Mouse (Mus musculus): ENCODE results near the gene Kcnt2. TPM values are rescaled to one million over a fixed set of nuclear protein-coding genes. Genes with fewer than 3 reads are reported as not detected.

The Kcnt2 gene
- polyA plus RNA-seq, 1 experiment from 2014 or later = 1.9 TPM

GRCm38 (mm10) chr1:140379526-140379925, 133.6 kb downstream of the Kcnt2 start:
- no peak overlapping the region for H3K9ac ChIP-seq
- 61% methylated on average over 2 of the region's 2 CpGs for WGBS
- H3K36me3 ChIP-seq = no peaks in the 10 kb centered on the region
- ATAC-seq (ENCODE audit: low FRiP score, low read depth) = no peak
- no peaks in the 10 kb centered on the region for H3K9me3 ChIP-seq
- H3K27ac ChIP-seq = no peak overlapping the region
- H3K4me3 ChIP-seq = no peak overlapping the region
- H3K4me1 ChIP-seq = no peaks in the 10 kb centered on the region
- no peaks in the 10 kb centered on the region for H3K27me3 ChIP-seq
- no peak overlapping the region for H3K4me2 ChIP-seq (replicated peaks)

GRCm38 (mm10) chr1:140381093-140381492, 135.1 kb downstream of the Kcnt2 start:
- Histone ChIP-seq H3K27me3 (no peaks in the 10 kb centered on the region), H3K4me3 (no peak overlapping the region), H3K9me3 (no peaks in the 10 kb centered on the region), H3K27ac (no peak overlapping the region), H3K36me3 (no peaks in the 10 kb centered on the region), H3K4me2 (replicated peaks) (no peak overlapping the region), H3K9ac (no peak overlapping the region), H3K4me1 (no peaks in the 10 kb centered on the region)
- WGBS = 85% methylated on average over 3 of the region's 3 CpGs
- ATAC-seq (ENCODE audit: low FRiP score, low read depth) = no peak

GRCm38 (mm10) chr1:140390301-140390700, 144.3 kb downstream of the Kcnt2 start:
- 45% methylated on average over 4 of the region's 4 CpGs for WGBS

GRCm38 (mm10) chr1:140397756-140398155, 151.8 kb downstream of the Kcnt2 start:
- peaks cover 7% of the 10 kb centered on the region; the same call in 1 of the 2 replicates for H3K4me1 ChIP-seq
- H3K4me2 ChIP-seq (replicated peaks) = no peak overlapping the region
- no peaks in the 10 kb centered on the region for H3K9me3 ChIP-seq
- H3K27ac ChIP-seq = no peak overlapping the region
- no peaks in the 10 kb centered on the region for H3K27me3 ChIP-seq
- H3K4me3 ChIP-seq = no peak overlapping the region
- no peak for ATAC-seq (ENCODE audit: low FRiP score, low read depth)
- H3K36me3 ChIP-seq = no peaks in the 10 kb centered on the region
- no peak overlapping the region for H3K9ac ChIP-seq

More at GRCm38 (mm10) chr1:140390301-140390700, 144.3 kb downstream of the Kcnt2 start:
- Histone ChIP-seq H3K36me3 (no peaks in the 10 kb centered on the region), H3K27ac (no peak overlapping the region), H3K9ac (no peak overlapping the region), H3K27me3 (no peaks in the 10 kb centered on the region), H3K4me3 (no peak overlapping the region), H3K4me2 (replicated peaks) (no peak overlapping the region), H3K4me1 (no peaks in the 10 kb centered on the region), H3K9me3 (no peaks in the 10 kb centered on the region)
- ATAC-seq (ENCODE audit: low FRiP score, low read depth) = no peak

GRCm38 (mm10) chr1:140406631-140407288, 160.8 kb downstream of the Kcnt2 start:
- Histone ChIP-seq H3K9ac (no peak overlapping the region), H3K4me3 (no peak overlapping the region), H3K4me2 (replicated peaks) (no peak overlapping the region), H3K9me3 (no peaks in the 10 kb centered on the region), H3K27ac (no peak overlapping the region), H3K27me3 (no peaks in the 10 kb centered on the region), H3K4me1 (0 out of 2 replicates have a peak, but pooled peaks cover 9% of the 10 kb centered on the region), H3K36me3 (no peaks in the 10 kb centered on the region)
- ATAC-seq (ENCODE audit: low FRiP score, low read depth) = no peak
- WGBS = 58% methylated on average over 4 of the region's 4 CpGs

- H3K9ac ChIP-seq = no peak overlapping the region
- H3K4me1 ChIP-seq = no peaks in the 10 kb centered on the region
- H3K27me3 ChIP-seq = no peaks in the 10 kb centered on the region
- no peak for ATAC-seq (ENCODE audit: low FRiP score, low read depth)
- 69% methylated on average over 1 of the region's 1 CpGs for WGBS
- no peak overlapping the region for H3K4me3 ChIP-seq
- H3K27ac ChIP-seq = no peak overlapping the region
- no peaks in the 10 kb centered on the region for H3K36me3 ChIP-seq
- H3K9me3 ChIP-seq = no peaks in the 10 kb centered on the region
- no peak overlapping the region for H3K4me2 ChIP-seq (replicated peaks)
Measured at GRCm38 (mm10) chr1:140415761-140416160, 169.8 kb downstream of the Kcnt2 start.

GRCm38 (mm10) chr1:140422954-140423353, 177.0 kb downstream of the Kcnt2 start:
- Histone ChIP-seq H3K4me1 (no peaks in the 10 kb centered on the region), H3K4me3 (no peak overlapping the region), H3K9me3 (no peaks in the 10 kb centered on the region), H3K27me3 (no peaks in the 10 kb centered on the region), H3K4me2 (replicated peaks) (no peak overlapping the region), H3K36me3 (no peaks in the 10 kb centered on the region), H3K27ac (no peak overlapping the region), H3K9ac (no peak overlapping the region)
- no peak for ATAC-seq (ENCODE audit: low FRiP score, low read depth)

GRCm38 (mm10) chr1:140429284-140429850, 183.4 kb downstream of the Kcnt2 start:
- Histone ChIP-seq H3K4me2 (replicated peaks) (no peak overlapping the region), H3K4me3 (no peak overlapping the region), H3K9ac (no peak overlapping the region), H3K36me3 (no peaks in the 10 kb centered on the region), H3K4me1 (no peaks in the 10 kb centered on the region), H3K27me3 (no peaks in the 10 kb centered on the region), H3K27ac (no peak overlapping the region), H3K9me3 (no peaks in the 10 kb centered on the region)
- 53% methylated on average over 2 of the region's 2 CpGs for WGBS
- ATAC-seq (ENCODE audit: low FRiP score, low read depth) = no peak

- H3K4me3 ChIP-seq = no peak overlapping the region
- 59% methylated on average over 1 of the region's 1 CpGs for WGBS
- no peaks in the 10 kb centered on the region for H3K36me3 ChIP-seq
- no peak overlapping the region for H3K27ac ChIP-seq
- H3K9ac ChIP-seq = no peak overlapping the region
- no peaks in the 10 kb centered on the region for H3K4me1 ChIP-seq
- H3K9me3 ChIP-seq = no peaks in the 10 kb centered on the region
- H3K27me3 ChIP-seq = no peaks in the 10 kb centered on the region
- H3K4me2 ChIP-seq (replicated peaks) = no peak overlapping the region
- no peak for ATAC-seq (ENCODE audit: low FRiP score, low read depth)
Measured at GRCm38 (mm10) chr1:140432039-140432438, 186.1 kb downstream of the Kcnt2 start.

GRCm38 (mm10) chr1:140434791-140435190, 188.8 kb downstream of the Kcnt2 start:
- H3K9me3 ChIP-seq = no peaks in the 10 kb centered on the region
- no peaks in the 10 kb centered on the region for H3K27me3 ChIP-seq
- no peaks in the 10 kb centered on the region for H3K36me3 ChIP-seq
- ATAC-seq (ENCODE audit: low FRiP score, low read depth) = no peak
- no peak overlapping the region for H3K4me2 ChIP-seq (replicated peaks)
- no peak overlapping the region for H3K9ac ChIP-seq
- no peaks in the 10 kb centered on the region for H3K4me1 ChIP-seq
- 82% methylated on average over 2 of the region's 2 CpGs for WGBS
- no peak overlapping the region for H3K4me3 ChIP-seq
- no peak overlapping the region for H3K27ac ChIP-seq

- H3K36me3 ChIP-seq = no peaks in the 10 kb centered on the region
- no peaks in the 10 kb centered on the region for H3K27me3 ChIP-seq
- H3K4me1 ChIP-seq = no peaks in the 10 kb centered on the region
- H3K4me3 ChIP-seq = no peak overlapping the region
- 73% methylated on average over 5 of the region's 5 CpGs for WGBS
- no peak overlapping the region for H3K27ac ChIP-seq
- H3K4me2 ChIP-seq (replicated peaks) = no peak overlapping the region
- H3K9ac ChIP-seq = no peak overlapping the region
- H3K9me3 ChIP-seq = no peaks in the 10 kb centered on the region
- no peak for ATAC-seq (ENCODE audit: low FRiP score, low read depth)
Measured at GRCm38 (mm10) chr1:140438176-140438575, 192.2 kb downstream of the Kcnt2 start.

GRCm38 (mm10) chr1:140443904-140444303, 197.9 kb downstream of the Kcnt2 start:
- WGBS = 88% methylated on average over 1 of the region's 1 CpGs
- H3K36me3 ChIP-seq = no peaks in the 10 kb centered on the region
- H3K9me3 ChIP-seq = no peaks in the 10 kb centered on the region
- no peaks in the 10 kb centered on the region for H3K4me1 ChIP-seq
- no peak overlapping the region for H3K9ac ChIP-seq
- H3K4me3 ChIP-seq = no peak overlapping the region
- H3K27ac ChIP-seq = no peak overlapping the region
- no peaks in the 10 kb centered on the region for H3K27me3 ChIP-seq
- ATAC-seq (ENCODE audit: low FRiP score, low read depth) = no peak
- H3K4me2 ChIP-seq (replicated peaks) = no peak overlapping the region

- Histone ChIP-seq H3K27me3 (no peaks in the 10 kb centered on the region), H3K4me2 (replicated peaks) (no peak overlapping the region), H3K9me3 (no peaks in the 10 kb centered on the region), H3K4me1 (no peaks in the 10 kb centered on the region), H3K9ac (no peak overlapping the region), H3K4me3 (no peak overlapping the region), H3K27ac (no peak overlapping the region), H3K36me3 (no peaks in the 10 kb centered on the region)
- WGBS = 75% methylated on average over 5 of the region's 5 CpGs
- no peak for ATAC-seq (ENCODE audit: low FRiP score, low read depth)
Measured at GRCm38 (mm10) chr1:140444394-140444793, 198.4 kb downstream of the Kcnt2 start.

All from limb, embryonic 13.5 days (tissue).